Mouse (Mus musculus) heart, adult 10 weeks (tissue): Measurements from ENCODE around the gene Atp4b. TPM values are rescaled to one million over a fixed set of nuclear protein-coding genes. Genes with fewer than 3 reads are reported as not detected.

Experiments
- polyA plus RNA-seq: library from polyadenylated mRNA; stranded (reverse); fragments of 350-450 nt; fragmentation: Illumina TruSeq; extraction: RNeasy Lipid Tissue Mini Kit (QIAGEN cat#74804); gene quantifications from one replicate; pipeline ENCODE4 v1.2.3, GENCODE M21; 2014; ENCODE audit warnings: low read depth, low replicate concordance

Gene Atp4b
- not detected for polyA plus RNA-seq

GRCm38 (mm10) chr8:13396725-13397124, at the start of gene Atp4b:
Gene Atp4b, minus strand, starts transcription at chr8:13396825.

DNA sequence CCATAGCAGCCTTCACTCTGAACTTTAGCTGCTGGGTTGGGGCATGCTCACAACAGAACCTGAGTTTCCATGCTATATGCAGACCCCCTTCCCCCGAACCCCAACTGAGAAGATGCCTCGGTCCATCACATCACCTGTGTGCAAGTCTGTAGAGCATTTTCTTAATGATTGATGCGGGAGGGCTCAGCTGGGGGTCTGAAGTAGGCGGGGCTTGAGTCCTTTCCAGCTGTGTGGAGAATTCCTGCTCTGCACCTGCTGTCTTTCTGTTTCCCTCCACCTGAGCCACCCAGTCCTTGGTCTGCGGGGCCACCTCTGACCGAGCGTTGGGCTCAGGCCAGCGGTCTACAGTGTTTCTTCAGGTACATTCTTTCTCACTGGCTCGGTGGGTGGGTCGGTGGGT, 38.3 kb upstream of the Atp4b start, which contains the start of gene Tmem255b:
TSS of gene Tmem255b (plus strand) at position 301 of the 400 bp plus-strand sequence.

DNA sequence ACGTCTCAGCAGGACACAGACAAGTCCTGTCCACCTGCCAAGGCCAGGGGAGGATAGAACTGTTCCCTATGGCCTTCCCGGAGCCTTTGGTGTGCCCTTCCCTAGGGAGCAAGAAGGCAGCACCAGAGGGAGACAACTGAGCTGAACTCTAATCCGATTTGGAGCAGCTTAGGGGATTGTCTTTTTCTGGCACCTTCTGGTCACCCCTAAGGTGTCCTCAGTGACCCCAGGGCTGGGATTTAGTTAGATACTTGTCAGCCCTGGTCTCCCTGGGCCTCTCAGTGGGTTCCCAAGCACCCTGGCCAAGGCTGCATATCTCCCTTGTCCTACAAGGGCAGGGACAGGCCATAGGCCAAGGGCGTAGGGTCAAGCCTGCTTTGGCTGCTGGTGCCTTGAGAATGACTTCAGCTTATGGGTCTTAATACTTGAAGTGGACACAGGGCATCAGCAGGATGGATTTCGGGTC, 8.1 kb upstream of the Atp4b start, which contains the start of gene Grk1:
TSS of gene Grk1 (plus strand) at position 416 of the 466 bp plus-strand sequence.

GRCm38 (mm10) chr8:13338255-13338860, 58.3 kb downstream of the Atp4b start, which contains the start of gene Tfdp1:
Gene Tfdp1, plus strand, starts transcription at chr8:13338751.

Other genes starting within 250 kb of the Atp4b start
- gene Lamp1, start 237.7 kb downstream of the Atp4b start, polyA plus RNA-seq: 457 TPM
- 3.6 TPM for gene Grtp1, start 196.2 kb downstream of the Atp4b start, polyA plus RNA-seq
- 663 TPM for gene Adprhl1, start 142.7 kb downstream of the Atp4b start, polyA plus RNA-seq
- gene Dcun1d2, start 108.7 kb downstream of the Atp4b start, polyA plus RNA-seq: 70.3 TPM
- 20.3 TPM for gene Tmco3, start 108.6 kb downstream of the Atp4b start, polyA plus RNA-seq
- 29.3 TPM for gene Tfdp1, start 58.1 kb downstream of the Atp4b start, polyA plus RNA-seq
- gene Grk1, start 8.3 kb upstream of the Atp4b start, polyA plus RNA-seq: not detected
- 7.2 TPM for gene Tmem255b, start 38.4 kb upstream of the Atp4b start, polyA plus RNA-seq
- gene Gas6, start 97.7 kb upstream of the Atp4b start, polyA plus RNA-seq: 130 TPM
- gene 1700029H14Rik, start 165.6 kb upstream of the Atp4b start, polyA plus RNA-seq: not detected